Mouse (Mus musculus) MEL (cell line): Measurements from ENCODE around the gene Fkbp10.

Experiments
- BHLHE40 ChIP-seq: IDR thresholded peaks from 2 replicates; pipeline ENCODE4 v1.6.1; 2012; ENCODE audit warnings: low read depth, mild to moderate bottlenecking, inconsistent platforms, low read length, improper control_type of control experiment, borderline replicate concordance
- CHD2 ChIP-seq: IDR thresholded peaks from 2 replicates; pipeline ENCODE4 v1.6.1; 2011; ENCODE audit warnings: low read length, improper control_type of control experiment
- CTCF ChIP-seq, 3 experiments: IDR thresholded peaks in 2 of 3; conservative IDR thresholded peaks in 1 of 3; 2 replicates each; pipeline ENCODE4 v1.5.1; 2011 to 2012; ENCODE audit warnings: low read length in 3 of 3, low read depth in 2 of 3, mild to moderate bottlenecking in 2 of 3, improper control_type of control experiment in 1 of 3, inconsistent platforms in 1 of 3, mixed read lengths in 1 of 3, moderate library complexity in 1 of 3; ENCODE audit not compliant: control insufficient read depth in 1 of 3, insufficient read depth in 1 of 3, poor library complexity in 1 of 3, severe bottlenecking in 1 of 3
- GATA1 ChIP-seq: IDR thresholded peaks from 2 replicates; pipeline ENCODE4 v1.6.1; 2011; ENCODE audit warnings: low read depth, low read length, improper control_type of control experiment
- MAFK ChIP-seq: IDR thresholded peaks from 2 replicates; pipeline ENCODE4 v1.6.1; 2011; ENCODE audit warnings: low read depth, mild to moderate bottlenecking, low read length, improper control_type of control experiment, borderline replicate concordance
- MXI1 ChIP-seq: IDR thresholded peaks from 2 replicates; pipeline ENCODE4 v1.6.1; 2011; ENCODE audit warnings: mild to moderate bottlenecking, low read depth, low read length, improper control_type of control experiment
- NELFE ChIP-seq: IDR thresholded peaks from 2 replicates; pipeline ENCODE4 v1.6.1; 2011; ENCODE audit warnings: low read depth, low read length, improper control_type of control experiment
- POLR2A ChIP-seq, 2 experiments: IDR thresholded peaks; 2 replicates each; pipeline ENCODE4 v1.6.1; 2011 to 2012; ENCODE audit warnings: low read length in 2 of 2, mild to moderate bottlenecking in 2 of 2, control low read depth in 1 of 2, improper control_type of control experiment in 1 of 2, low read depth in 1 of 2, moderate library complexity in 1 of 2; ENCODE audit not compliant: control insufficient read depth in 1 of 2, insufficient read depth in 1 of 2, poor library complexity in 1 of 2
- RCOR1 ChIP-seq: IDR thresholded peaks from 2 replicates; pipeline ENCODE4 v1.6.1; 2012; ENCODE audit warnings: low read depth, mild to moderate bottlenecking, inconsistent platforms, low read length, improper control_type of control experiment
- TBP ChIP-seq: IDR thresholded peaks from 2 replicates; pipeline ENCODE4 v1.8.0; 2011; ENCODE audit warnings: low read depth, low read length, improper control_type of control experiment
- ZMIZ1 ChIP-seq: IDR thresholded peaks from 2 replicates; pipeline ENCODE4 v1.6.1; 2012; ENCODE audit warnings: low read depth, mild to moderate bottlenecking, inconsistent platforms, low read length, improper control_type of control experiment, moderate library complexity

GRCm38 (mm10) chr11:100414914-100415822, at the start of gene Fkbp10:
- TF ChIP-seq ZMIZ1 (no peak), CTCF (IDR thresholded peaks at IDR 0.05 in 2 of 3, conservative IDR thresholded peaks at IDR 0.05 in 1 of 3; ENCODE audit: control insufficient read depth in 1 of 3, insufficient read depth in 1 of 3, low read depth in 2 of 3, low read length in 3 of 3, poor library complexity in 1 of 3, severe bottlenecking in 1 of 3) (no peak), NELFE (no peak), POLR2A (IDR thresholded peaks at IDR 0.05; ENCODE audit: control insufficient read depth in 1 of 2, insufficient read depth in 1 of 2, low read depth in 1 of 2, low read length in 2 of 2, poor library complexity in 1 of 2) (no peak), BHLHE40 (no peak), MAFK (no peak), RCOR1 (no peak), TBP (no peak), GATA1 (no peak), CHD2 (no peak), MXI1 (no peak)
